ENCODE assay signal across 9 mouse cellular contexts in the genomic region with DNA sequence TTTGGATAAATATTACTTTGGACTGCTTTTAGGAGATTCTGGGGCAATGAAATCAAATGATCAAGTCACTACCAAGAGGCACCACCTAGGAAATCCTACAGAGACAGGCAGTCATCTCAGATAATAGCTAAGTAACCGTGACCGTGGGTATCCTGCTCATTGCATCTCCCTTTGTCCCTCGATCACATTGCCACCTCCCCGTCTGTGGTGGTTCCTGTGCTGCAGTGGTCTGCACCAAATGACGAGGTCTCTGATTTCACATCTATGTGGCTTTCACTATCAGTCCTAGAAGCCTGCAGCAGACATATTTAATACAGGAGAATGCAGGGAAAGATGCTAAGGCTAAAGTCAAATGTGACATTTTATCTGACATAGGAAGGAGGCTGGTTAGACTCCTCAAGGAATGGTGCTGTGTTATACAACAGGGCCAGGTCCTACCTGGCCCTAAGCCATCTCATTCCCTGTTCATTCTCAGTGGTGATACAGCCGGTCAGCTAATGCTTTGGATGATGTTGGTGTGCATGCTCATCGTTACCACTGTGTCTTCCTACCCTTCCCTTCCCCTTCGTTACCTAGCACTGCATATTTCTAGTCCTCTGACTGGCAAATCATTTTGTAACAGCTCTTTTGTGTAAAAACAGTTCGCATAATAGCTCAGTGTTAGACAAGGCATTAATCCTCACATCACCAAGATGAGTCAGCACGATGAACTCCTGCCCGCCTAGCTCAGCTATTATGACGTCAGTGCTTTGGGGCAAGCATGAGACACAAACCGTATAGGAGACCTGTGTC.
DNase-seq lines count a peak whose midpoint lies in the region; ATAC-seq and TF ChIP-seq lines count a peak whose summit lies in the region.
"Had no signal": no experiment of that assay in that cellular context is flagged by ENCODE, and none has a peak within 500 bp of the region (broad histone marks: within the 10 kb centered on the region; RNA-seq: fewer than 3 reads in every experiment).

No protein-coding gene starts in this region.

- H3K27ac ChIP-seq in gastrocnemius, adult 2 months = peak overlapping the region; percentile 83
- H3K27ac ChIP-seq in hindbrain, embryonic 11.5 days (ENCODE audit: low read depth, low read length) = no peak overlapping the region
- H3K27ac ChIP-seq in small intestine, adult 2 months (ENCODE audit: insufficient read depth, low read depth, low read length) = peak overlapping the region; percentile 18; the same call in 1 of the 2 replicates
- H3K27ac ChIP-seq in liver, embryonic 11.5 days (ENCODE audit: low read depth, low read length) = no peak overlapping the region
- no peak overlapping the region for H3K27ac ChIP-seq in intestine, embryonic 15.5 days
- H3K27ac ChIP-seq: limb, embryonic 12.5 days had no signal

- no peaks in the 10 kb centered on the region for H3K9me3 ChIP-seq in hindbrain, embryonic 11.5 days (ENCODE audit: control insufficient read depth, low read length)
- no peaks in the 10 kb centered on the region for H3K9me3 ChIP-seq in liver, embryonic 11.5 days (ENCODE audit: control insufficient read depth, low read length)
- H3K9me3 ChIP-seq in intestine, embryonic 15.5 days = no peaks in the 10 kb centered on the region
- H3K9me3 ChIP-seq: limb, embryonic 12.5 days had no signal

- no peaks in the 10 kb centered on the region for H3K36me3 ChIP-seq in hindbrain, embryonic 11.5 days (ENCODE audit: control insufficient read depth, insufficient read depth, low read length)
- H3K36me3 ChIP-seq in small intestine, adult 2 months (ENCODE audit: control insufficient read depth, insufficient read depth, low read length) = no peaks in the 10 kb centered on the region
- no peaks in the 10 kb centered on the region for H3K36me3 ChIP-seq in liver, embryonic 11.5 days (ENCODE audit: control insufficient read depth, insufficient read depth, low read length)
- no peaks in the 10 kb centered on the region for H3K36me3 ChIP-seq in intestine, embryonic 15.5 days
- H3K36me3 ChIP-seq: limb, embryonic 12.5 days had no signal

- 59% methylated on average over 13 of the region's 13 CpGs for WGBS in hindbrain, embryonic 11.5 days
- 77% methylated on average over 13 of the region's 13 CpGs for WGBS in small intestine, adult 2 months
- 73% methylated on average over 13 of the region's 13 CpGs for WGBS in liver, embryonic 11.5 days
- 78% methylated on average over 13 of the region's 13 CpGs for WGBS in intestine, embryonic 15.5 days

- peak; percentile 54 for ATAC-seq in hindbrain, embryonic 11.5 days (ENCODE audit: low FRiP score)
- no peak for ATAC-seq in liver, embryonic 11.5 days (replicated peaks; ENCODE audit: low FRiP score)
- no peak for ATAC-seq in intestine, embryonic 15.5 days

- H3K4me3 ChIP-seq in gastrocnemius, adult 2 months = peak overlapping the region; percentile 46
- no peak overlapping the region for H3K4me3 ChIP-seq in hindbrain, embryonic 11.5 days (ENCODE audit: low read depth, low read length)
- no peak overlapping the region for H3K4me3 ChIP-seq in small intestine, adult 2 months (ENCODE audit: low read depth, low read length)
- no peak overlapping the region for H3K4me3 ChIP-seq in liver, embryonic 11.5 days (ENCODE audit: low read depth, low read length)
- no peak overlapping the region for H3K4me3 ChIP-seq in intestine, embryonic 15.5 days (replicated peaks)
- H3K4me3 ChIP-seq: limb, embryonic 12.5 days had no signal

- intact Hi-C loops in gastrocnemius, adult 2 months (cut with DNase I) = no loop called here
- intact Hi-C loops in gastrocnemius, postnatal 36 days (cut with DNase I) = no loop called here

- no peaks in the 10 kb centered on the region for H3K27me3 ChIP-seq in hindbrain, embryonic 11.5 days (ENCODE audit: control insufficient read depth, insufficient read depth, low read length)
- H3K27me3 ChIP-seq in small intestine, adult 2 months (ENCODE audit: control insufficient read depth, insufficient read depth, low read length) = no peaks in the 10 kb centered on the region
- H3K27me3 ChIP-seq in liver, embryonic 11.5 days (replicated peaks; ENCODE audit: control insufficient read depth, insufficient read depth, low read length) = no peaks in the 10 kb centered on the region
- no peaks in the 10 kb centered on the region for H3K27me3 ChIP-seq in intestine, embryonic 15.5 days (replicated peaks)
- H3K27me3 ChIP-seq: limb, embryonic 12.5 days had no signal

- TF ChIP-seq POLR2A in small intestine, adult 2 months (IDR thresholded peaks at IDR 0.05; ENCODE audit: low read depth, low read length) = no peak

- peaks cover 2% of the 10 kb centered on the region; the same call in 1 of the 2 replicates for H3K4me1 ChIP-seq in hindbrain, embryonic 11.5 days (replicated peaks; ENCODE audit: control insufficient read depth, insufficient read depth, low read length)
- 0 out of 2 replicates have a peak, but pooled peaks cover 5% of the 10 kb centered on the region for H3K4me1 ChIP-seq in small intestine, adult 2 months (ENCODE audit: control insufficient read depth, insufficient read depth, insufficient read length, low read length)
- H3K4me1 ChIP-seq in liver, embryonic 11.5 days (replicated peaks; ENCODE audit: control insufficient read depth, insufficient read depth, low read length) = no peaks in the 10 kb centered on the region
- no peaks in the 10 kb centered on the region for H3K4me1 ChIP-seq in intestine, embryonic 15.5 days (replicated peaks)
- H3K4me1 ChIP-seq: limb, embryonic 12.5 days had no signal

- TF ChIP-seq CTCF in gastrocnemius, adult 2 months (IDR thresholded peaks at IDR 0.05) = no peak
- TF ChIP-seq CTCF in small intestine, adult 2 months (IDR thresholded peaks at IDR 0.05; ENCODE audit: extremely low read depth, insufficient read length, insufficient replicate concordance, low read depth, low read length) = no peak

- peak; percentile 43 for DNase-seq in gastrocnemius, adult 2 months
- DNase-seq in gastrocnemius, postnatal 36 days = no peak
- peak; percentile 78 for DNase-seq in 3T3-L1 (ENCODE audit: low read depth, low spot score)
- DNase-seq in cerebellum, adult 18-20 months = peak; percentile 45 to 52
- peak; percentile 29 for DNase-seq in hindbrain, embryonic 11.5 days (ENCODE audit: low spot score)
- DNase-seq in liver, embryonic 11.5 days (ENCODE audit: low spot score) = no peak

- no peak overlapping the region for H3K9ac ChIP-seq in hindbrain, embryonic 11.5 days (ENCODE audit: low read depth, low read length)
- H3K9ac ChIP-seq in liver, embryonic 11.5 days (ENCODE audit: low read depth, low read length) = no peak overlapping the region
- H3K9ac ChIP-seq in intestine, embryonic 15.5 days = no peak overlapping the region
- H3K9ac ChIP-seq: limb, embryonic 12.5 days had no signal

- no peak overlapping the region for H3K4me2 ChIP-seq in hindbrain, embryonic 11.5 days (replicated peaks; ENCODE audit: low read depth, low read length)
- no peak overlapping the region for H3K4me2 ChIP-seq in liver, embryonic 11.5 days
- no peak overlapping the region for H3K4me2 ChIP-seq in intestine, embryonic 15.5 days (replicated peaks)
- H3K4me2 ChIP-seq: limb, embryonic 12.5 days had no signal

Comparison
In these comparisons a context has a peak if more than half of its experiments do, and no peak if none do; other contexts are left out.
1. DNase-seq: peak in gastrocnemius, adult 2 months (single experiment), 3T3-L1 (single experiment), cerebellum, adult 18-20 months (2 of 2) and hindbrain, embryonic 11.5 days (single experiment); none in gastrocnemius, postnatal 36 days (0 of 2) and liver, embryonic 11.5 days (single experiment).
2. H3K27ac ChIP-seq: peak in gastrocnemius, adult 2 months (single experiment) and small intestine, adult 2 months (single experiment); none in hindbrain, embryonic 11.5 days (single experiment), liver, embryonic 11.5 days (single experiment) and intestine, embryonic 15.5 days (single experiment).